Mouse (Mus musculus): ENCODE results near the gene Plekha7. TPM values are rescaled to one million over a fixed set of nuclear protein-coding genes. Genes with fewer than 3 reads are reported as not detected.

The Plekha7 gene
- polyA plus RNA-seq, 1 experiment from 2014 or later, result 5.7 TPM

DNA sequence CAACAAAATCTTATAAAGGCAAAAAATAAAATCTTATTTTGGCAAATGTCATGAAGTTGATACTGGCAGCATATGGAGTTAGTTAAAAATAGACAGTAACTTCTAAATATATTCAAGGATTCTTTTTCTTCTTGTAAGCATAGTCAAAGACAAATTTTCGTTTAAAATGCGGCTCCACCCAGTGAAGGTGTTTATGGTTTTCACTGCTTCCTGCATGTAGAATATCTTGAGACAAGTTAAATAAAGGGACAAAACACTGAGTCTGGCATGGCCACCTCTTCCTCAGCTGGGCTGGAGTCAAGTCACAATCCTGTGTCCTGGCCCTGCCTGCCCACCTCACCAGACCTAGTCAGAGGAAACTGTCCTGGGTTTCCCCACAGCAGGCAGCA is 184.6 kb downstream of the Plekha7 start:
- ATAC-seq (no peak), DNase-seq (ENCODE audit: low spot score) (no peak)
- Histone ChIP-seq H3K36me3 (ENCODE audit: insufficient read depth, low read length) (no peaks in the 10 kb centered on the region), H3K27ac (ENCODE audit: low read length) (no peak overlapping the region), H3K4me1 (ENCODE audit: insufficient read depth, low read depth, low read length) (no peaks in the 10 kb centered on the region), H3K4me2 (replicated peaks; ENCODE audit: low read depth, low read length) (no peak overlapping the region), H3K4me3 (ENCODE audit: low read depth, low read length) (no peak overlapping the region), H3K9ac (replicated peaks; ENCODE audit: low read depth) (no peak overlapping the region), H3K27me3 (replicated peaks; ENCODE audit: insufficient read depth, low read length) (no peaks in the 10 kb centered on the region), H3K9me3 (ENCODE audit: low read length) (no peaks in the 10 kb centered on the region)
- TF ChIP-seq CTCF (IDR thresholded peaks at IDR 0.05) (no peak), EP300 (IDR thresholded peaks at IDR 0.05) (no peak)
- WGBS, result 61% methylated on average over 2 of the region's 2 CpGs

DNA sequence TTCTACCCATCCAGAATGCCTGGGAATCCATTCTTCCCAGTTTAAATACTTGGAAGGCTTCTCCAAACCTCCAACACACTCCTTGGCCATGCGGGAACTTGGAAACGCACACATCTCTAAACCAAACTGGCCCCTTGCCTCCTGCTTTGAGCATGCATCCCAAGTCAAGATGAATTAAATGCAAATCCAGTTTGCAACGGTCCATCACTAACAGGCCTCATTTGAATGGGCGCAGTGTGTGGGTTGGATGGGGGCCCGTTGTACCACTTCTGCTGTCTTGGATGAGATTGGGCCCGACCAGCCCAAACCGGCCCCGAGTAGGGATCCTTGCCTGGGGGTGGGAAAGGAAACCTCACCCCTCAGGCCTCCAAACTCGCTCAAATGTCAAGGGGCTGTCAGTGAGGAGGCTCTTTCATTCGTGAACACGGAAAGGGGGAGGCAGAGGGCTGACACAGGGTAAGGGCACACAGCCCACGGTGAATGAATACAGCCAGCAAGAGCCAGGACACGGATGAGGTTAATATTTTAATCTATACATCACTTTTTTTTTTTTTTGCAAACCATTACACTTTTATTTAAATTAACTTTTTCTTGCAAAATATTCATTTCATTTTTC is 185.1 kb downstream of the Plekha7 start:
- no peak overlapping the region for H3K4me2 ChIP-seq (replicated peaks; ENCODE audit: low read depth, low read length)
- no peaks in the 10 kb centered on the region for H3K36me3 ChIP-seq (ENCODE audit: insufficient read depth, low read length)
- no peaks in the 10 kb centered on the region for H3K9me3 ChIP-seq (ENCODE audit: low read length)
- no peak overlapping the region for H3K27ac ChIP-seq (ENCODE audit: low read length)
- H3K9ac ChIP-seq (replicated peaks; ENCODE audit: low read depth), result no peak overlapping the region
- ATAC-seq (no peak), DNase-seq (ENCODE audit: low spot score) (no peak)
- no peaks in the 10 kb centered on the region for H3K27me3 ChIP-seq (replicated peaks; ENCODE audit: insufficient read depth, low read length)
- H3K4me1 ChIP-seq (ENCODE audit: insufficient read depth, low read depth, low read length), result no peaks in the 10 kb centered on the region
- H3K4me3 ChIP-seq (ENCODE audit: low read depth, low read length), result no peak overlapping the region
- WGBS, result 54% methylated on average over 13 of the region's 13 CpGs
- no peak for TF ChIP-seq CTCF (IDR thresholded peaks at IDR 0.05)
- TF ChIP-seq EP300 (IDR thresholded peaks at IDR 0.05), result no peak

DNA sequence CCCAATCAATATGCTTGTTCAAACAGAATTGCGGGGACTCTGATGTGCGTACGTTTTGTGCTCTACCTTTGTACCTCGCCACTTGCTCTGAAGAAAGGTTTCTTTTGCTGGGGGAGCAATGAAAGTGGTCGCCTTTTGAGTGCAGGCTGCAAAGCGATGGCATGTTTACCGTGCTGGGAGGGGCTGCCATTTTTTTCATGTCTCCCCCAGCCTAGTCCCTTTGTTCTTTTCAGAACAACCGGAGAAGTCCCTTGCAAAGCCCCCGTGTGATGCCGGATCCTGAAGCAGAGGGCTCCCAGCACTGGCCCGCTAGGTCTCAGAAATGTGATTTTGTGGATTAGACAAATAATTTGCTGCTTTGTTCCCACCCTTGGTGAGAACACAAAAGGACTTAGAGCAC is 187.0 kb downstream of the Plekha7 start:
- Histone ChIP-seq H3K4me1 (ENCODE audit: insufficient read depth, low read depth, low read length) (no peaks in the 10 kb centered on the region), H3K27ac (ENCODE audit: low read length) (no peak overlapping the region), H3K27me3 (replicated peaks; ENCODE audit: insufficient read depth, low read length) (no peaks in the 10 kb centered on the region), H3K4me2 (replicated peaks; ENCODE audit: low read depth, low read length) (no peak overlapping the region), H3K9ac (replicated peaks; ENCODE audit: low read depth) (no peak overlapping the region), H3K9me3 (ENCODE audit: low read length) (no peaks in the 10 kb centered on the region), H3K36me3 (ENCODE audit: insufficient read depth, low read length) (no peaks in the 10 kb centered on the region), H3K4me3 (ENCODE audit: low read depth, low read length) (no peak overlapping the region)
- no peak for ATAC-seq
- 62% methylated on average over 11 of the region's 11 CpGs for WGBS
- TF ChIP-seq CTCF (IDR thresholded peaks at IDR 0.05), result no peak
- no peak for TF ChIP-seq EP300 (IDR thresholded peaks at IDR 0.05)
- DNase-seq (ENCODE audit: low spot score), result no peak

DNA sequence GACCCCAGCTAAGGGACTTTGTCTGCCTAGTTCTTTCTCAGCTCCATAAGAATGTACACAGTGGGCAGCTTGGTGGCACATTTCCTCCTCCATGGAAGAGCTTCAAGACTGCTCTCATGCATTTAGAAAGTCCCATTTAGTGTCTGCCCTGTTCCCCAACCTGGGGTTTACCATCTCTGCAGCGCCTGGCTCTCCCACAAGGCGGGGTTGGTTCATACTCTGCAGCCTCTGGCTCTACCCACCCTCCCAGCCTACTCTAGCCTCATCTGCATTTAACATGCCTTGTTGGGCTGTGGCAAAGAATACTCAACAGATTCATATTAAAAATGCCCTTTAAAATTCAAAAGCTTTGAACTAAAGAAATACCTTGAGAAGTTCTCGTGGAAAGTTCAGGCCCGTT is 187.4 kb downstream of the Plekha7 start:
- no peaks in the 10 kb centered on the region for H3K4me1 ChIP-seq (ENCODE audit: insufficient read depth, low read depth, low read length)
- DNase-seq (ENCODE audit: low spot score), result no peak
- TF ChIP-seq EP300 (IDR thresholded peaks at IDR 0.05) (no peak), CTCF (IDR thresholded peaks at IDR 0.05) (no peak)
- no peaks in the 10 kb centered on the region for H3K27me3 ChIP-seq (replicated peaks; ENCODE audit: insufficient read depth, low read length)
- no peak for ATAC-seq
- no peak overlapping the region for H3K4me3 ChIP-seq (ENCODE audit: low read depth, low read length)
- no peaks in the 10 kb centered on the region for H3K36me3 ChIP-seq (ENCODE audit: insufficient read depth, low read length)
- no peak overlapping the region for H3K4me2 ChIP-seq (replicated peaks; ENCODE audit: low read depth, low read length)
- H3K9ac ChIP-seq (replicated peaks; ENCODE audit: low read depth), result no peak overlapping the region
- no peaks in the 10 kb centered on the region for H3K9me3 ChIP-seq (ENCODE audit: low read length)
- H3K27ac ChIP-seq (ENCODE audit: low read length), result no peak overlapping the region
- WGBS, result 65% methylated on average over 4 of the region's 4 CpGs

DNA sequence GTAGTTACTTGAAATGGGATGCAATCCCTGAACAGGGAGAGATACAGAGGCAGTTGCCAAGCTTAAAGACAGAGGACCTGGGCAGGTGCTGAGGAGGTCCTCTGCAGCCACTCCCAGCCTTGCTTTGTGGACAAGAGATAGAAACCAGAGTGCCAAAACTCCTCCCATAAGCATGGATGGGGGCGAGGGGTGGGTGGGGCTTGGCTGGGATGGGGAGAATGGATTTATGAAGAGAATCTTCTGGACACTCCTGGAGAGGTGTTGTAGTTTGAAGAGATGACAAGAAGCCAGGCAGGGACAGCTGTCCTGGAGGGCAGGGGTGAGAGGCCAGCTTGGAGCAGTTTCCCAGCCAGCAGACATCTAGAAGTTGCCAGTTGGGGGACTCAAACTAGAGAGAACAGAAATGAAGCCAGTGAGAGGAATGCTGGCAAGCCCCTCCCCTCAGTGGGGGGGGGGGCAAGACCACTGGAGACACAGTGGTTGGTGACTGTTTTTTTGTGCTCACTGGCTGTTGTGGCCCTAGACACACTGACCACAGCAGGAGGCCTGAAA is 188.8 kb downstream of the Plekha7 start:
- DNase-seq (ENCODE audit: low spot score) (no peak), ATAC-seq (no peak)
- Histone ChIP-seq H3K27me3 (replicated peaks; ENCODE audit: insufficient read depth, low read length) (no peaks in the 10 kb centered on the region), H3K9me3 (ENCODE audit: low read length) (no peaks in the 10 kb centered on the region), H3K27ac (ENCODE audit: low read length) (no peak overlapping the region), H3K4me1 (ENCODE audit: insufficient read depth, low read depth, low read length) (no peaks in the 10 kb centered on the region), H3K4me2 (replicated peaks; ENCODE audit: low read depth, low read length) (no peak overlapping the region), H3K9ac (replicated peaks; ENCODE audit: low read depth) (no peak overlapping the region), H3K4me3 (ENCODE audit: low read depth, low read length) (no peak overlapping the region), H3K36me3 (ENCODE audit: insufficient read depth, low read length) (no peaks in the 10 kb centered on the region)
- TF ChIP-seq CTCF (IDR thresholded peaks at IDR 0.05), result no peak
- TF ChIP-seq EP300 (IDR thresholded peaks at IDR 0.05), result no peak
- 61% methylated on average over 1 of the region's 1 CpGs for WGBS

DNA sequence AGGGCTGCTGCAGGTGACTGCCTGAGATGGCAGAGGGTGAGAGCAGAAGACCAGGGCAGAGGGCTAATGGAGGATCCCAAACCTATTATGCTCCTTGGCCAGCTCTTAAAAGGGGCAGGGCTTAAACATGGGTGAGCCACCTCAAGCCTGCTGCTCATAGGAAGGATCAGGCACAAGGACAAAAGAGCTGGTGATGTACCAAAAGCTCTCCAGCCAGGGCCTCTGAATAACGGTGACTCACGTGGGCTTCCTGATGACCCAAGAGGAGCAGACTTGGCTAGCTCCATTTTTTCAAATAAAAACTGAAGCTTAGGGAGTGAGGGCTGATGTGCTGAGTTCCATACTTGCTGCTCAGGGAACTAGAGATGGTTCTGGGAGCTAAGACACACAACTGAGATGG is 192.2 kb downstream of the Plekha7 start:
- Histone ChIP-seq H3K9ac (replicated peaks; ENCODE audit: low read depth) (no peak overlapping the region), H3K9me3 (ENCODE audit: low read length) (no peaks in the 10 kb centered on the region), H3K4me3 (ENCODE audit: low read depth, low read length) (no peak overlapping the region), H3K4me2 (replicated peaks; ENCODE audit: low read depth, low read length) (no peak overlapping the region), H3K27me3 (replicated peaks; ENCODE audit: insufficient read depth, low read length) (no peaks in the 10 kb centered on the region), H3K4me1 (ENCODE audit: insufficient read depth, low read depth, low read length) (no peaks in the 10 kb centered on the region), H3K27ac (ENCODE audit: low read length) (no peak overlapping the region), H3K36me3 (ENCODE audit: insufficient read depth, low read length) (no peaks in the 10 kb centered on the region)
- ATAC-seq, result no peak
- WGBS, result 80% methylated on average over 2 of the region's 2 CpGs
- DNase-seq (ENCODE audit: low spot score), result no peak
- TF ChIP-seq EP300 (IDR thresholded peaks at IDR 0.05), result no peak
